In genomic region chr7:142462190-142462589, GRCm38 (mm10) we compare ENCODE assay signal across 13 mouse cellular contexts. TPM values are rescaled to one million over a fixed set of nuclear protein-coding genes. Genes with fewer than 3 reads are reported as not detected.
DNase-seq lines count a peak whose midpoint lies in the region; ATAC-seq and TF ChIP-seq lines count a peak whose summit lies in the region.
"Had no signal": no experiment of that assay in that cellular context is flagged by ENCODE, and none has a peak within 500 bp of the region (broad histone marks: within the 10 kb centered on the region; RNA-seq: fewer than 3 reads in every experiment).

No protein-coding gene starts in this region.

- ATAC-seq in lung, embryonic 14.5 days (ENCODE audit: insufficient read depth), result no peak
- ATAC-seq in heart, embryonic 16.5 days (replicated peaks; ENCODE audit: extremely low read depth, insufficient read depth, low FRiP score), result no peak

- DNase-seq in lung, embryonic 14.5 days, result no peak
- no peak for DNase-seq in lung, postnatal 10 days
- no peak for DNase-seq in embryonic facial prominence, embryonic 10.5 days (ENCODE audit: low spot score)
- DNase-seq in skeletal muscle tissue, adult 2 months (ENCODE audit: low read depth, low spot score), result peak; percentile 97
- no peak for DNase-seq in right cerebral cortex, adult 2 months (ENCODE audit: low spot score in 2 of 2)
- DNase-seq in adrenal gland, postnatal 10 days, result no peak
- DNase-seq in retina, postnatal 1 day, result no peak
- DNase-seq: embryo, embryonic 11 days; kidney, postnatal 4 days had no signal

- H3K36me3 ChIP-seq in lung, embryonic 14.5 days (ENCODE audit: insufficient read depth), result no peaks in the 10 kb centered on the region
- no peaks in the 10 kb centered on the region for H3K36me3 ChIP-seq in embryonic facial prominence, embryonic 10.5 days (replicated peaks)
- H3K36me3 ChIP-seq in heart, embryonic 16.5 days (ENCODE audit: control insufficient read depth, insufficient read depth), result no peaks in the 10 kb centered on the region
- H3K36me3 ChIP-seq: lung, embryonic 15.5 days; neural tube, embryonic 12.5 days had no signal

- H3K9me3 ChIP-seq in lung, embryonic 14.5 days (ENCODE audit: low read depth, low read length), result no peaks in the 10 kb centered on the region
- no peaks in the 10 kb centered on the region for H3K9me3 ChIP-seq in embryonic facial prominence, embryonic 10.5 days
- H3K9me3 ChIP-seq in heart, embryonic 16.5 days (replicated peaks; ENCODE audit: control insufficient read depth, low read length), result no peaks in the 10 kb centered on the region
- H3K9me3 ChIP-seq: lung, embryonic 15.5 days; neural tube, embryonic 12.5 days had no signal

- WGBS in lung, embryonic 14.5 days, result 73% methylated on average over 6 of the region's 6 CpGs
- WGBS in embryonic facial prominence, embryonic 10.5 days, result 86% methylated on average over 6 of the region's 6 CpGs
- 80% methylated on average over 6 of the region's 6 CpGs for WGBS in heart, embryonic 16.5 days

- 0 out of 2 replicates have a peak overlapping the region, but pooled peaks have one; percentile 4 for H3K27ac ChIP-seq in lung, embryonic 14.5 days (ENCODE audit: low read depth)
- H3K27ac ChIP-seq in embryonic facial prominence, embryonic 10.5 days (replicated peaks), result peak overlapping the region; percentile 58
- no peak overlapping the region for H3K27ac ChIP-seq in heart, embryonic 16.5 days (ENCODE audit: low read length)
- H3K27ac ChIP-seq: lung, embryonic 15.5 days; neural tube, embryonic 12.5 days had no signal

- no peak overlapping the region for H3K4me2 ChIP-seq in lung, embryonic 14.5 days
- peak overlapping the region; percentile 27 for H3K4me2 ChIP-seq in heart, embryonic 16.5 days (ENCODE audit: low read depth, low read length)
- H3K4me2 ChIP-seq: lung, embryonic 15.5 days; neural tube, embryonic 12.5 days had no signal

- peaks cover 13% of the 10 kb centered on the region for H3K4me1 ChIP-seq in lung, embryonic 14.5 days (ENCODE audit: insufficient read depth)
- peaks cover 35% of the 10 kb centered on the region for H3K4me1 ChIP-seq in embryonic facial prominence, embryonic 10.5 days
- peaks cover 53% of the 10 kb centered on the region for H3K4me1 ChIP-seq in heart, embryonic 16.5 days (ENCODE audit: control insufficient read depth, insufficient read depth, low read length)

- no peak for TF ChIP-seq CTCF in lung, embryonic 14.5 days (IDR thresholded peaks at IDR 0.05; ENCODE audit: low read depth)

- no peak overlapping the region for H3K9ac ChIP-seq in lung, embryonic 14.5 days
- H3K9ac ChIP-seq in heart, embryonic 16.5 days (ENCODE audit: low read length), result peak overlapping the region; percentile 55
- H3K9ac ChIP-seq: lung, embryonic 15.5 days; neural tube, embryonic 12.5 days had no signal

- no peak overlapping the region for H3K4me3 ChIP-seq in lung, embryonic 14.5 days (ENCODE audit: low read depth, low read length)
- no peak overlapping the region for H3K4me3 ChIP-seq in embryonic facial prominence, embryonic 10.5 days
- peak overlapping the region; percentile 32 for H3K4me3 ChIP-seq in heart, embryonic 16.5 days (ENCODE audit: low read length)
- H3K4me3 ChIP-seq: lung, embryonic 15.5 days; neural tube, embryonic 12.5 days had no signal

- no peaks in the 10 kb centered on the region for H3K27me3 ChIP-seq in lung, embryonic 14.5 days (ENCODE audit: insufficient read depth, low read length)
- no peaks in the 10 kb centered on the region for H3K27me3 ChIP-seq in embryonic facial prominence, embryonic 10.5 days (replicated peaks; ENCODE audit: low read depth, poor library complexity, severe bottlenecking)
- H3K27me3 ChIP-seq in heart, embryonic 16.5 days (ENCODE audit: control insufficient read depth, insufficient read depth, low read length), result no peaks in the 10 kb centered on the region
- H3K27me3 ChIP-seq: lung, embryonic 15.5 days; neural tube, embryonic 12.5 days had no signal

RNA-seq across cellular contexts. Expression of gene Lsp1, which starts 1.6 kb away (rescaled TPM):
- polyA plus RNA-seq in lung, embryonic 14.5 days (2014; fragmentation: Nextera tagmentation; extraction: Ambion mirVana), result 98.0 and 99.6 TPM in 2 replicates
- polyA plus RNA-seq in embryonic facial prominence, embryonic 10.5 days (2016; fragmentation: Nextera tagmentation; extraction: Ambion mirVana), result 20.9 and 21.4 TPM in 2 replicates
- 73.5 and 83.5 TPM in 2 replicates for polyA plus RNA-seq in heart, embryonic 16.5 days (2015; fragmentation: Nextera tagmentation; extraction: Ambion mirVana)
- total RNA-seq in adrenal gland, postnatal 10 days (2021), result 10 to 100 TPM; 26.7 to 39.3 TPM

RNA-seq across cellular contexts. Expression of gene Tnni2, which starts 20.6 kb away (rescaled TPM):
- polyA plus RNA-seq in lung, embryonic 14.5 days (2014; fragmentation: Nextera tagmentation; extraction: Ambion mirVana), result 0.86 and 1.6 TPM in 2 replicates
- polyA plus RNA-seq in embryonic facial prominence, embryonic 10.5 days (2016; fragmentation: Nextera tagmentation; extraction: Ambion mirVana), result 1.7 and 2.5 TPM in 2 replicates
- polyA plus RNA-seq in heart, embryonic 16.5 days (2015; fragmentation: Nextera tagmentation; extraction: Ambion mirVana), result 14.1 and 27.0 TPM in 2 replicates
- 100 to 1,000 TPM; 196 to 793 TPM for total RNA-seq in adrenal gland, postnatal 10 days (2021)

RNA-seq across cellular contexts. Expression of gene Syt8, which starts 27.5 kb away (rescaled TPM):
- not detected in 2 replicates for polyA plus RNA-seq in lung, embryonic 14.5 days (2014; fragmentation: Nextera tagmentation; extraction: Ambion mirVana)
- polyA plus RNA-seq in embryonic facial prominence, embryonic 10.5 days (2016; fragmentation: Nextera tagmentation; extraction: Ambion mirVana), result not detected in 2 replicates
- 0.17 and 0.32 TPM in 2 replicates for polyA plus RNA-seq in heart, embryonic 16.5 days (2015; fragmentation: Nextera tagmentation; extraction: Ambion mirVana)
- total RNA-seq in adrenal gland, postnatal 10 days (2021), result not detected
- total RNA-seq: heart, postnatal 14 days had no signal

RNA-seq across cellular contexts. Expression of gene Tnnt3, which starts 36.4 kb away (rescaled TPM):
- 1.5 and 2.5 TPM in 2 replicates for polyA plus RNA-seq in lung, embryonic 14.5 days (2014; fragmentation: Nextera tagmentation; extraction: Ambion mirVana)
- 1.4 and 1.6 TPM in 2 replicates for polyA plus RNA-seq in embryonic facial prominence, embryonic 10.5 days (2016; fragmentation: Nextera tagmentation; extraction: Ambion mirVana)
- 5.3 and 17.1 TPM in 2 replicates for polyA plus RNA-seq in heart, embryonic 16.5 days (2015; fragmentation: Nextera tagmentation; extraction: Ambion mirVana)
- 1,000 to 10,000 TPM in 1 of 2 experiments, 100 to 1,000 TPM in 1; 272 to 1,179 TPM for total RNA-seq in adrenal gland, postnatal 10 days (2021)
